Mouse (Mus musculus): Measurements from ENCODE around the gene Actl6a. TPM values are rescaled to one million over a fixed set of nuclear protein-coding genes. Genes with fewer than 3 reads are reported as not detected.
"Not testable (repeated sequence)": the region's sequence is repeated elsewhere in the genome, so short reads cannot be mapped to it uniquely, and the experiment has no call there.

The Actl6a gene
- polyA plus RNA-seq, 1 experiment, result 8.7 TPM

DNA sequence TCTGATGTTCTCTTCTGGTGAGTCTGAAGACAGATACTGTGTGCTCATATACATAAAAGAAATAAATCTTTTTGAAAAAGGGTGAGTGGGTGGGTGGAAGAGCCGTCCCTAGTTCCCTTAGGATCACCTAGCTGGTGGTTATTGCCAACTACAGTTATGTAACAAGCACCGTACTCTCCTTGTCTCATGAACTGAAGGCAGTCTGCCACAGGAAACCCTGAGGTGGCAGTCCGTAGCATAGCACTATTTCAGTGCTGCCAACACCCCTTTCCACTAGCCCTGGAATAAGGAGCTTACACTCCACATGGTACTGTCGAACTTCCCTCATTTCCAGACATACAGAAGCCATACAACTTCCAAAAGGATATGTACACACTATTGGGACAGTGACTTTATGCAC, 21.8 kb downstream of the Actl6a start:
- Histone ChIP-seq H3K36me3 (ENCODE audit: control insufficient read depth, insufficient read depth, low read length) (peaks cover 72% of the 10 kb centered on the region), H3K27ac (ENCODE audit: insufficient read depth, low read depth, low read length) (no peak overlapping the region)
- WGBS, result 85% methylated on average over 4 of the region's 4 CpGs

DNA sequence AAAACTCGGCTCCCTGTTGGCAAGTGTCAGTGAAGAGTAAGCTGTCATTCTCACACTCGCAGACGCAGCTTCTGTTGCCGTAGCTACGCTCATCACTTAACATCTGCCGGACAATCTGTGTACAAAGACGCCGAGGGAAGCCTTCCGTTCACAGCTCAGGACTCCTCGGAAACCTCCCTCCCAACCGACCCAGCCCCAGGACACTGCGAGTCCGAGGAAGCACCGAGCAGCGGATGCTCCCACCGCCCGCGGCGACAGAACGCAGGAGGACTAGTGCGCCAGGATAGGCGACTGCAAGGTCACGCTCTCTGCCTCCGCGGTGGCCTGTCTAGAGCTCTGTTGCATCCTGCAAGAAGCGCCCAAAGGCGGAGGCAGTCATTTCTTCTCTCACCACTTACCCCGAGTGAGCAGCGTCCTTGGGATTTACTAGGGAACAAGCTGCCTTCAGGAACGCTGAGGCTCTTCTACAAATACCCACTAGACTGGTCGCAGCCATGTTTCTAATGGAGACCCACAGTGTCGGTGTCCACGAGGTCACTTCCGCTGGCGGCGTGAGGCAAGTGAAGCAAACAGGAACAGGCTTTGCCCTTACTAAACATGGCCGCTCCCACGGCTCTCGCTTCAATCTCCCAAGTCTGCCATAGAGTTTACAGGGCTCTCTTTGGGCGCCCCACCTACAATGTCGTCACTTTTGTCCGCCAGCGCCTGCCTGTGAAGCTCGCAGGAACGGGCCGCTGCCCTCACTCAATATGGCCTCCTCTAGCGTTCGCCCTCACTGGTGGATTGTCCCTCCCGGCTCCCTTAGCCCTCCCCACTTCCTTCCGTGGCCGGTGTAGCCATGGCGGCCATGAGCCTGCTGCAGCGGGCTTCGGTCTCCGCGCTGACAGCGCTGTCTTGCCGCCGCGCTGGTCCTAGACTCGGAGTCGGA, 30.4 kb downstream of the Actl6a start, which contains the start of gene Ndufb5:
Gene Ndufb5 (plus strand): TSS at position 747 of the 928 bp plus-strand sequence.
- peaks cover 15% of the 10 kb centered on the region for H3K36me3 ChIP-seq (ENCODE audit: control insufficient read depth, insufficient read depth, low read length)
- no peaks in the 10 kb centered on the region for H3K27me3 ChIP-seq (ENCODE audit: control insufficient read depth, insufficient read depth, low read length)
- peak within 1 kb of the TSS; percentile 74 for H3K4me3 ChIP-seq (ENCODE audit: low read depth, low read length)
- TF ChIP-seq POLR2A (IDR thresholded peaks at IDR 0.05; ENCODE audit: low read depth, low read length) (peak; percentile 64), CTCF (IDR thresholded peaks at IDR 0.05; ENCODE audit: extremely low read depth, insufficient read length, insufficient replicate concordance, low read depth, low read length) (no peak)
- WGBS, result under 1% methylated on average over 62 of the region's 62 CpGs
- peak within 1 kb of the TSS; percentile 71 for H3K27ac ChIP-seq (ENCODE audit: insufficient read depth, low read depth, low read length)
- peaks cover 3% of the 10 kb centered on the region for H3K4me1 ChIP-seq (ENCODE audit: control insufficient read depth, insufficient read depth, insufficient read length, low read length)

More for the DNA sequence above, 21.8 kb downstream of the Actl6a start:
- H3K4me1 ChIP-seq (ENCODE audit: control insufficient read depth, insufficient read depth, insufficient read length, low read length), result no peaks in the 10 kb centered on the region
- TF ChIP-seq POLR2A (IDR thresholded peaks at IDR 0.05; ENCODE audit: low read depth, low read length), result no peak
- no peak for TF ChIP-seq CTCF (IDR thresholded peaks at IDR 0.05; ENCODE audit: extremely low read depth, insufficient read length, insufficient replicate concordance, low read depth, low read length)
- no peak overlapping the region for H3K4me3 ChIP-seq (ENCODE audit: low read depth, low read length)
- no peaks in the 10 kb centered on the region for H3K27me3 ChIP-seq (ENCODE audit: control insufficient read depth, insufficient read depth, low read length)

DNA sequence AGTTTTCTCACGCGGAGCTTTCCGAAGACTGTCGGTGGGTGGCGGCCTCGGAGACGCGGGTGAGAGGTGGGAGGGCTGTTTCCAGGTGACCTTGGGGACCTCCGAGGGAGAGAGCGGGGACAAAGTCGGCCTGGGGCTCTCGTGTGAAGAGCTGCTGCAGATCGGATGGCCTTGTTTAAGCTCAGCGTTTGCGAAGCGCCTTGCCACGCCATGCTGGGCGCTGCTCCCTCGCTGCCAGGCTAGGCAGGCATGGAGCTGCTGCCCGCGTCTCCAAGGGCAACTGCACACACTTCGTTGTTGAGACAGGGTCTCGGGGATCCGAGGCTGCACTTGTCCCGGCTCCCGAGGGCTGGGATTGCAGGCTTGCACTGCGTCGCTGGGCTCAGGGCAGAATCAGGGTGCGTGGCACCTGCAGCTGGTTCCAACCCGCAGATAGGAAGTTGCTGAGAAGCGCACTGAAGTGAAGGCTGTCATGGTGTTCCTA, 31.1 kb downstream of the Actl6a start, which contains the start of gene Mrpl47:
Gene Mrpl47 (minus strand): TSS at position 434 of the 484 bp plus-strand sequence.
- TF ChIP-seq POLR2A (IDR thresholded peaks at IDR 0.05; ENCODE audit: low read depth, low read length) (no peak), CTCF (IDR thresholded peaks at IDR 0.05; ENCODE audit: extremely low read depth, insufficient read length, insufficient replicate concordance, low read depth, low read length) (no peak)
- H3K36me3 ChIP-seq (ENCODE audit: control insufficient read depth, insufficient read depth, low read length), result peaks cover 13% of the 10 kb centered on the region; the same call in 1 of the 2 replicates
- H3K4me1 ChIP-seq (ENCODE audit: control insufficient read depth, insufficient read depth, insufficient read length, low read length), result peaks cover 3% of the 10 kb centered on the region
- no peaks in the 10 kb centered on the region for H3K27me3 ChIP-seq (ENCODE audit: control insufficient read depth, insufficient read depth, low read length)
- H3K27ac ChIP-seq (ENCODE audit: insufficient read depth, low read depth, low read length), result peak within 1 kb of the TSS; percentile 71
- peak within 1 kb of the TSS; percentile 74 for H3K4me3 ChIP-seq (ENCODE audit: low read depth, low read length)
- under 1% methylated on average over 31 of the region's 31 CpGs for WGBS

DNA sequence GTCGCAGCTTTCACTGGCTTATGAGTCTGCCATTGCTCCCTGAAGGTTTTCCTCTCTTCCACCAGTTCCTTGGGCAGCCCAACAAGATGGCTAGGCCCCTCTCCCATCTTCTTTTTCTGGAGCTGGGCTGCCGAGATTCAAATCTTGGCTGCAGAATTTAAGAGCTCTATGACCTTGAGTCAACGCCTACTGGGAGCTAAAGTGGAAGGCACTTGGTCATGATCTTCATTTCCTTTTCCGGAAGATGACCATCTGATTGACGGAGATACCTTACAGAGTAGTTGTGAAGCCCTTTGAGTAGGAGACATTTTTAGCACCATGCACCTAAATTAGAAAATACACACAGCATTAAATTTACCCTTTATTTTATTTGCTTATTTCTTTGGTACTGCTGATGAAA, 32.5 kb downstream of the Actl6a start:
- Histone ChIP-seq H3K36me3 (ENCODE audit: control insufficient read depth, insufficient read depth, low read length) (peaks cover 5% of the 10 kb centered on the region; the same call in 1 of the 2 replicates), H3K4me1 (ENCODE audit: control insufficient read depth, insufficient read depth, insufficient read length, low read length) (peaks cover 3% of the 10 kb centered on the region), H3K27ac (ENCODE audit: insufficient read depth, low read depth, low read length) (no peak overlapping the region), H3K27me3 (ENCODE audit: control insufficient read depth, insufficient read depth, low read length) (no peaks in the 10 kb centered on the region), H3K4me3 (ENCODE audit: low read depth, low read length) (no peak overlapping the region)
- WGBS, result 86% methylated on average over 5 of the region's 5 CpGs
- no peak for TF ChIP-seq CTCF (IDR thresholded peaks at IDR 0.05; ENCODE audit: extremely low read depth, insufficient read length, insufficient replicate concordance, low read depth, low read length)
- no peak for TF ChIP-seq POLR2A (IDR thresholded peaks at IDR 0.05; ENCODE audit: low read depth, low read length)

DNA sequence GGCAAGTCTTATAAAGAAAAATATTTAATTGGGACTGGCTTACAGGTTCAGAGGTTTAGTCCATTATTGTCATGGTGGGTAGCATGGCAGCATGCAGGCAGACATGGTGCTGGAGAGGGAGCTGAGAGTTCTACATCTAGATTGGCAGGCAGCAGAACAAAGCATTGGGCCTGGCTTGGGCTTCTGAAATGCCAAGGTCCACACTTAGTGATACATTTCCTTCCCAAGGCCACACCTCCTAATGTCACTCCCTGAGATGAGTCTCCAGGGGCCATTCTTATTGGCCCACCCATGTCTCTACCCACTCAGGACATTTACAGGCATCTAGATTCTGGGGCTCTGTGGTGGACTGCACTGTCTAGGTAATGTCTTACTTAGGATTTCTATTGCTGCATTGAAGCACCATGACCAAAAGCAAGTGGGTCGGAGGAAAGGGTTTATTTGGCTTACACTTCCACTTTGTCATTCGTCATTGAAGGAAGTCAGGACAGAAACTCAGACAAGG, 36.2 kb downstream of the Actl6a start:
- Histone ChIP-seq H3K4me1 (ENCODE audit: control insufficient read depth, insufficient read depth, insufficient read length, low read length) (peaks cover 3% of the 10 kb centered on the region; the same call in 1 of the 2 replicates), H3K4me3 (ENCODE audit: low read depth, low read length) (no peak overlapping the region), H3K27me3 (ENCODE audit: control insufficient read depth, insufficient read depth, low read length) (no peaks in the 10 kb centered on the region), H3K36me3 (ENCODE audit: control insufficient read depth, insufficient read depth, low read length) (peaks cover 23% of the 10 kb centered on the region), H3K27ac (ENCODE audit: insufficient read depth, low read depth, low read length) (no peak overlapping the region)
- WGBS, result 69% methylated on average over 2 of the region's 2 CpGs
- TF ChIP-seq POLR2A (IDR thresholded peaks at IDR 0.05; ENCODE audit: low read depth, low read length), result no peak
- no peak for TF ChIP-seq CTCF (IDR thresholded peaks at IDR 0.05; ENCODE audit: extremely low read depth, insufficient read length, insufficient replicate concordance, low read depth, low read length)

DNA sequence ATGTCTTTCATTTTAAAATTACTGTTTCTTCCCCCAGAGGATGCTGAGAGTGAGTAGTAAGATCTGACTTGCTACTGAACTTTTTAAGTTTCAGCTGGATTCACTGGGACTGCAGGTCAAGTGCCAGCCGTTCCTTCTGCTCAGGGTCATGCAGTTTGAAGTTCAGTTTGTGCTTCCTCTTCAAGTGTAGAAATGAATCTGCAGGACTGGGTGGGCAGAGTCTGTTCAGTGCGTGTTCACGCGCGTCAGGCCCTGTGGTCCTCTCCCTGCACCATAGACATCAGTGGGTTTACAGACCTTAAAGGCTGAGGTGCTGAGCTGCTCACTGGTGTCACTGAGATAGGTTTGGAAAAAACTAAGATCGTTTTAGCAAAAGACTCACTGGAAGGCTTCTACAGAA, 38.9 kb downstream of the Actl6a start:
- H3K4me3 ChIP-seq (ENCODE audit: low read depth, low read length), result no peak overlapping the region
- H3K27ac ChIP-seq (ENCODE audit: insufficient read depth, low read depth, low read length), result no peak overlapping the region
- peaks cover 44% of the 10 kb centered on the region for H3K36me3 ChIP-seq (ENCODE audit: control insufficient read depth, insufficient read depth, low read length)
- no peaks in the 10 kb centered on the region for H3K4me1 ChIP-seq (ENCODE audit: control insufficient read depth, insufficient read depth, insufficient read length, low read length)
- no peaks in the 10 kb centered on the region for H3K27me3 ChIP-seq (ENCODE audit: control insufficient read depth, insufficient read depth, low read length)
- TF ChIP-seq POLR2A (IDR thresholded peaks at IDR 0.05; ENCODE audit: low read depth, low read length) (no peak), CTCF (IDR thresholded peaks at IDR 0.05; ENCODE audit: extremely low read depth, insufficient read length, insufficient replicate concordance, low read depth, low read length) (no peak)
- WGBS, result 92% methylated on average over 6 of the region's 6 CpGs

DNA sequence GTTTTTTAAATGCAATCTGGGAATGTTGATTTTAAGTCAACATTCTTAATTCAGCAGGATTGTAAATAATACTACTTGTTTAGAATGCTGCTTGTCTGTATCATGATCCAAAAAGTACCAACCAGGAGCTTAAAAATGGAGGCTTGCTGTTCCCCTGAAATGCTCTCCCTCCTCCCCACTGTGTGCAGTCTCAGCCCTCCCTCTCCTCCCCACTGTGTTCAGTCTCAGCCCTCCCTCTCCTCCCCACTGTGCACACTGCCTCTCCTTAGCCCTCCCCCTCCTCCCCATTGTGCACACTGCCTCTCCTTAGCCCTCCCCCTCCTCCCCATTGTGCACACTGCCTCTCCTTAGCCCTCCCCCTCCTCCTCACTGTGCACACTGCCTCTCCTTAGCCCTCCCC, 39.3 kb downstream of the Actl6a start:
- peaks cover 45% of the 10 kb centered on the region for H3K36me3 ChIP-seq (ENCODE audit: control insufficient read depth, insufficient read depth, low read length)
- not testable (repeated sequence) for H3K27ac ChIP-seq (ENCODE audit: insufficient read depth, low read depth, low read length); H3K4me1 ChIP-seq (ENCODE audit: control insufficient read depth, insufficient read depth, insufficient read length, low read length); H3K27me3 ChIP-seq (ENCODE audit: control insufficient read depth, insufficient read depth, low read length); H3K4me3 ChIP-seq (ENCODE audit: low read depth, low read length)

Measured in small intestine, adult 2 months (tissue).